Mouse (Mus musculus) olfactory bulb, adult 2 months (tissue): ENCODE results near the gene Klhdc4. TPM values are rescaled to one million over a fixed set of nuclear protein-coding genes. Genes with fewer than 3 reads are reported as not detected.

Experiments
- H3K27ac ChIP-seq: fragments of 200-500 bp; 2 replicates; pipeline ENCODE4 v1.5.1; 2012; ENCODE audit warnings: low read depth, low read length; ENCODE audit not compliant: insufficient read depth
- H3K4me1 ChIP-seq: fragments of 200-500 bp; 2 replicates; pipeline ENCODE4 v1.6.1; 2012; ENCODE audit warnings: low read length; ENCODE audit not compliant: control insufficient read depth, insufficient read depth
- H3K4me3 ChIP-seq: fragments of 200-500 bp; 2 replicates; pipeline ENCODE4 v1.5.1; 2012; ENCODE audit warnings: mild to moderate bottlenecking, low read depth, low read length, moderate library complexity; ENCODE audit not compliant: insufficient read depth
- CTCF ChIP-seq: fragments of 200-500 bp; IDR thresholded peaks from 2 replicates; pipeline ENCODE4 v1.5.1; 2012; ENCODE audit warnings: low read depth, mild to moderate bottlenecking, low read length, moderate library complexity; ENCODE audit not compliant: insufficient read depth
- POLR2A ChIP-seq: fragments of 200-500 bp; IDR thresholded peaks from 2 replicates; pipeline ENCODE4 v1.6.1; 2012; ENCODE audit warnings: mild to moderate bottlenecking, low read depth, low read length, moderate library complexity; ENCODE audit not compliant: insufficient read depth
- WGBS: fragments of 180-500 bp; shearing (Covaris S2); methylation state at CpG from one replicate; pipeline ENCODE4 v1.1.7; 2018; 5-methylcytosine and 5-hydroxymethylcytosine counted together
- polyA plus RNA-seq: library from polyadenylated mRNA; stranded (reverse); fragments of >200 nt; gene quantifications from 2 replicates; pipeline ENCODE4 v1.2.4, GENCODE M21; 2012; ENCODE audit warnings: low replicate concordance; ENCODE audit not compliant: missing spikeins, insufficient read depth, insufficient read length

The Klhdc4 gene
- polyA plus RNA-seq, 1 experiment: not detected

GRCm38 (mm10) chr8:121868196-121868595 lies 38.8 kb upstream of the Klhdc4 start:
- no peak overlapping the region for H3K4me3 ChIP-seq
- TF ChIP-seq POLR2A (no peak), CTCF (no peak)
- H3K27ac ChIP-seq: no peak overlapping the region
- WGBS: 92% methylated on average over 5 of the region's 5 CpGs
- H3K4me1 ChIP-seq: peaks cover 22% of the 10 kb centered on the region

- Histone ChIP-seq H3K27ac (no peak overlapping the region), H3K4me3 (no peak overlapping the region), H3K4me1 (no peaks in the 10 kb centered on the region)
- no peak for TF ChIP-seq CTCF
- no peak for TF ChIP-seq POLR2A
- 87% methylated on average over 8 of the region's 8 CpGs for WGBS
Measured at GRCm38 (mm10) chr8:121865356-121865755, 36.0 kb upstream of the Klhdc4 start.

GRCm38 (mm10) chr8:121861806-121862548 lies 32.6 kb upstream of the Klhdc4 start:
- H3K4me3 ChIP-seq: no peak overlapping the region
- H3K27ac ChIP-seq: no peak overlapping the region
- no peak for TF ChIP-seq CTCF
- TF ChIP-seq POLR2A: no peak
- WGBS: 70% methylated on average over 11 of the region's 12 CpGs
- H3K4me1 ChIP-seq: peaks cover 5% of the 10 kb centered on the region; the same call in 1 of the 2 replicates

- no peak overlapping the region for H3K27ac ChIP-seq
- no peak for TF ChIP-seq CTCF
- no peak for TF ChIP-seq POLR2A
- WGBS: 68% methylated on average over 6 of the region's 6 CpGs
- H3K4me1 ChIP-seq: peaks cover 5% of the 10 kb centered on the region; the same call in 1 of the 2 replicates
- no peak overlapping the region for H3K4me3 ChIP-seq
Measured at GRCm38 (mm10) chr8:121861276-121861675, 31.9 kb upstream of the Klhdc4 start.

GRCm38 (mm10) chr8:121857747-121858146 lies 28.4 kb upstream of the Klhdc4 start:
- H3K27ac ChIP-seq: no peak overlapping the region
- peaks cover 5% of the 10 kb centered on the region; the same call in 1 of the 2 replicates for H3K4me1 ChIP-seq
- no peak overlapping the region for H3K4me3 ChIP-seq
- WGBS: 75% methylated on average over 2 of the region's 2 CpGs
- no peak for TF ChIP-seq CTCF
- no peak for TF ChIP-seq POLR2A

GRCm38 (mm10) chr8:121857331-121857730 lies 28.0 kb upstream of the Klhdc4 start:
- TF ChIP-seq CTCF: no peak
- no peak for TF ChIP-seq POLR2A
- WGBS: 69% methylated on average over 9 of the region's 9 CpGs
- no peak overlapping the region for H3K27ac ChIP-seq
- no peak overlapping the region for H3K4me3 ChIP-seq
- peaks cover 5% of the 10 kb centered on the region; the same call in 1 of the 2 replicates for H3K4me1 ChIP-seq

GRCm38 (mm10) chr8:121856071-121856746 lies 26.8 kb upstream of the Klhdc4 start:
- Histone ChIP-seq H3K4me3 (no peak overlapping the region), H3K27ac (no peak overlapping the region), H3K4me1 (peaks cover 9% of the 10 kb centered on the region)
- 83% methylated on average over 14 of the region's 14 CpGs for WGBS
- no peak for TF ChIP-seq CTCF
- no peak for TF ChIP-seq POLR2A

GRCm38 (mm10) chr8:121853586-121853985 lies 24.2 kb upstream of the Klhdc4 start:
- TF ChIP-seq CTCF: no peak
- no peak for TF ChIP-seq POLR2A
- Histone ChIP-seq H3K4me1 (peaks cover 18% of the 10 kb centered on the region), H3K4me3 (no peak overlapping the region), H3K27ac (no peak overlapping the region)
- WGBS: 85% methylated on average over 2 of the region's 2 CpGs

- TF ChIP-seq POLR2A (no peak), CTCF (no peak)
- 71% methylated on average over 7 of the region's 7 CpGs for WGBS
Measured at GRCm38 (mm10) chr8:121852464-121852863, 23.1 kb upstream of the Klhdc4 start.

More at GRCm38 (mm10) chr8:121852464-121852863, 23.1 kb upstream of the Klhdc4 start:
- Histone ChIP-seq H3K4me3 (no peak overlapping the region), H3K4me1 (peaks cover 17% of the 10 kb centered on the region), H3K27ac (no peak overlapping the region)
